Mouse (Mus musculus) embryonic fibroblast, embryonic 13.5 days (primary cell): ENCODE results near the gene Kif3a. TPM values are rescaled to one million over a fixed set of nuclear protein-coding genes. Genes with fewer than 3 reads are reported as not detected.

Source experiments
- H3K27ac ChIP-seq: 2 replicates; pipeline ENCODE4 v1.5.1; 2012; ENCODE audit warnings: low read length, control low read depth, inconsistent platforms; ENCODE audit not compliant: insufficient read depth
- H3K4me1 ChIP-seq: 2 replicates; pipeline ENCODE4 v1.6.1; 2011; ENCODE audit warnings: low read length; ENCODE audit not compliant: control insufficient read depth, insufficient read depth
- H3K4me3 ChIP-seq: 2 replicates; pipeline ENCODE4 v1.5.1; 2011; ENCODE audit warnings: mild to moderate bottlenecking, control low read depth, low read length; ENCODE audit not compliant: insufficient read depth
- CTCF ChIP-seq: IDR thresholded peaks from 2 replicates; pipeline ENCODE4 v1.5.1; 2011; ENCODE audit warnings: mild to moderate bottlenecking, control low read depth, low read length, moderate library complexity, borderline replicate concordance; ENCODE audit not compliant: insufficient read depth
- POLR2A ChIP-seq: IDR thresholded peaks from 2 replicates; pipeline ENCODE4 v1.6.1; 2011; ENCODE audit warnings: low read depth, mild to moderate bottlenecking, control low read depth, low read length, moderate library complexity
- polyA plus RNA-seq: library from polyadenylated mRNA; stranded (reverse); fragments of >200 nt; gene quantifications from 2 replicates; pipeline ENCODE4 v1.2.4, GENCODE M21; 2011; ENCODE audit warnings: low read depth; ENCODE audit not compliant: missing spikeins, insufficient read length

Kif3a gene
- 27.3 and 35.3 TPM in 2 replicates for polyA plus RNA-seq

- Histone ChIP-seq H3K4me3 (peak within 1 kb of the TSS; percentile 46), H3K27ac (no peak within 1 kb of the TSS), H3K4me1 (no peaks in the 10 kb centered on the region)
- TF ChIP-seq POLR2A: peak; percentile 82
- TF ChIP-seq CTCF: no peak
Measured at GRCm38 (mm10) chr11:53567224-53568014, at the start of gene Kif3a. Kif3a (plus strand) TSS chr11:53567379.

GRCm38 (mm10) chr11:53518759-53519158, 48.4 kb upstream of the Kif3a start:
- TF ChIP-seq CTCF: no peak
- no peak for TF ChIP-seq POLR2A
- H3K4me1 ChIP-seq: no peaks in the 10 kb centered on the region; the same call in 1 of the 2 replicates

GRCm38 (mm10) chr11:53519207-53520121, 47.7 kb upstream of the Kif3a start, which contains the start of gene Sept8:
Sept8 (plus strand) TSS chr11:53519257.
- no peaks in the 10 kb centered on the region; the same call in 1 of the 2 replicates for H3K4me1 ChIP-seq
- peak within 1 kb of the TSS; percentile 56 for H3K4me3 ChIP-seq
- no peak for TF ChIP-seq CTCF
- peak; percentile 53 for TF ChIP-seq POLR2A
- H3K27ac ChIP-seq: peak within 1 kb of the TSS; percentile 48

More at GRCm38 (mm10) chr11:53518759-53519158, 48.4 kb upstream of the Kif3a start:
- Histone ChIP-seq H3K4me3 (no peak overlapping the region), H3K27ac (no peak overlapping the region)

GRCm38 (mm10) chr11:53520122-53520978, 46.8 kb upstream of the Kif3a start:
- no peak for TF ChIP-seq CTCF
- peak; percentile 80 for TF ChIP-seq POLR2A
- peak overlapping the region; percentile 56 for H3K4me3 ChIP-seq
- peak overlapping the region; percentile 48 for H3K27ac ChIP-seq
- no peaks in the 10 kb centered on the region; the same call in 1 of the 2 replicates for H3K4me1 ChIP-seq

GRCm38 (mm10) chr11:53521120-53521820, 45.9 kb upstream of the Kif3a start:
- Histone ChIP-seq H3K4me3 (peak overlapping the region; percentile 56), H3K4me1 (no peaks in the 10 kb centered on the region; the same call in 1 of the 2 replicates), H3K27ac (no peak overlapping the region)
- no peak for TF ChIP-seq CTCF
- no peak for TF ChIP-seq POLR2A

- H3K4me3 ChIP-seq: no peak overlapping the region
- H3K27ac ChIP-seq: no peak overlapping the region
- TF ChIP-seq CTCF: no peak
- no peak for TF ChIP-seq POLR2A
- H3K4me1 ChIP-seq: no peaks in the 10 kb centered on the region; the same call in 1 of the 2 replicates
Measured at GRCm38 (mm10) chr11:53521821-53522131, 45.4 kb upstream of the Kif3a start.

GRCm38 (mm10) chr11:53522362-53522761, 44.8 kb upstream of the Kif3a start:
- Histone ChIP-seq H3K4me3 (no peak overlapping the region), H3K4me1 (no peaks in the 10 kb centered on the region; the same call in 1 of the 2 replicates), H3K27ac (no peak overlapping the region)
- TF ChIP-seq POLR2A: no peak
- TF ChIP-seq CTCF: no peak

GRCm38 (mm10) chr11:53522930-53523329, 44.2 kb upstream of the Kif3a start:
- no peaks in the 10 kb centered on the region; the same call in 1 of the 2 replicates for H3K4me1 ChIP-seq
- no peak overlapping the region for H3K27ac ChIP-seq
- no peak for TF ChIP-seq POLR2A
- no peak for TF ChIP-seq CTCF
- H3K4me3 ChIP-seq: no peak overlapping the region
